Mouse (Mus musculus) E14TG2a.4 (cell line): ENCODE measurements at regions not wholly inside any gene's neighbourhood (a gene's known extent, or its start where the extent isn't known, plus 50 kb on each side); places are given as distances from the start of the nearest gene placed in this dataset.

Experiments used
- H3K27me3 ChIP-seq: 2 replicates; pipeline ENCODE4 v1.6.1; 2014; ENCODE audit warnings: low read length, control low read depth; ENCODE audit not compliant: insufficient read depth
- H3K36me3 ChIP-seq: 2 replicates; pipeline ENCODE4 v1.6.1; 2014; ENCODE audit warnings: low read length, control low read depth; ENCODE audit not compliant: insufficient read depth
- H3K4me1 ChIP-seq: replicated peaks from 2 replicates; pipeline ENCODE4 v1.6.1; 2014; ENCODE audit warnings: low read depth, low read length, control low read depth
- H3K4me3 ChIP-seq: replicated peaks from 2 replicates; pipeline ENCODE4 v1.5.1; 2014; ENCODE audit warnings: mild to moderate bottlenecking, low read length
- H3K9me3 ChIP-seq: 2 replicates; pipeline ENCODE4 v1.6.1; 2014; ENCODE audit warnings: low read length, control low read depth
- CTCF ChIP-seq: conservative IDR thresholded peaks from 2 replicates; pipeline ENCODE4 v1.5.1; 2014; ENCODE audit warnings: low read length
- NANOG ChIP-seq: IDR thresholded peaks from 2 replicates; pipeline ENCODE4 v1.6.1; 2014; ENCODE audit warnings: borderline replicate concordance, low read length, mixed read lengths
- POU5F1 ChIP-seq: IDR thresholded peaks from 2 replicates; pipeline ENCODE4 v1.6.1; 2014; ENCODE audit warnings: low read length, borderline replicate concordance

DNA sequence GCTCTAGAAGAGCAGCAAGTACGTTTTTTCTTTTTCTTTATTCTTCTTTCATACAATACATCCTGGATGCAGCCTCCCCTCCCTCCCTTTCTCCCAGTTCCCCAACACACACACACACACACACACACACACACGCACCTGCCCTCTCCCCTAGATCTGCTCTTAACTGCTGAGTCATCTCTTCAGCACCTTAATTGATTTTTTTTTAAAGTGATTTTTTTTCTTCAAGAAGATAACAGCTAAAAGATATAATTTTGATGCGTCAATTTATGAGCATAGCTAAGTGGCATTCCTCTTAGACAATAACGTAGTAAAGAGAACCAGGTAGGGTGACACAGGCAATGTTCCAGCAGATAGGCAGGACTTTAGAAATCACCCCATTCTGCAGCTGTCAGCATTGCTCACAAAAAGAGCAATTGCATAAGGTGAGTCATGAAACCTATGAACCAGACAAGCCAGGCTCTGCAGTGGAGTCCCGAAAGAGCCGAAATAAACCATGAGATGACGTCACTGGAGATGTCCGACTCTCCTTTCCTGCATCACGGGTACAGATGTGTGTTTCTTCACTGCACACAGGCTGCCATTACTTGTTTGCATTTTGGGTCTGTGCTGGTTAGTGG is 63.9 kb upstream of the Tnrc6a start:
- Histone ChIP-seq H3K4me1 (peaks cover 18% of the 10 kb centered on the region), H3K36me3 (no peaks in the 10 kb centered on the region), H3K27me3 (no peaks in the 10 kb centered on the region), H3K4me3 (no peak overlapping the region), H3K9me3 (peaks cover 5% of the 10 kb centered on the region)
- no peak for TF ChIP-seq CTCF

DNA sequence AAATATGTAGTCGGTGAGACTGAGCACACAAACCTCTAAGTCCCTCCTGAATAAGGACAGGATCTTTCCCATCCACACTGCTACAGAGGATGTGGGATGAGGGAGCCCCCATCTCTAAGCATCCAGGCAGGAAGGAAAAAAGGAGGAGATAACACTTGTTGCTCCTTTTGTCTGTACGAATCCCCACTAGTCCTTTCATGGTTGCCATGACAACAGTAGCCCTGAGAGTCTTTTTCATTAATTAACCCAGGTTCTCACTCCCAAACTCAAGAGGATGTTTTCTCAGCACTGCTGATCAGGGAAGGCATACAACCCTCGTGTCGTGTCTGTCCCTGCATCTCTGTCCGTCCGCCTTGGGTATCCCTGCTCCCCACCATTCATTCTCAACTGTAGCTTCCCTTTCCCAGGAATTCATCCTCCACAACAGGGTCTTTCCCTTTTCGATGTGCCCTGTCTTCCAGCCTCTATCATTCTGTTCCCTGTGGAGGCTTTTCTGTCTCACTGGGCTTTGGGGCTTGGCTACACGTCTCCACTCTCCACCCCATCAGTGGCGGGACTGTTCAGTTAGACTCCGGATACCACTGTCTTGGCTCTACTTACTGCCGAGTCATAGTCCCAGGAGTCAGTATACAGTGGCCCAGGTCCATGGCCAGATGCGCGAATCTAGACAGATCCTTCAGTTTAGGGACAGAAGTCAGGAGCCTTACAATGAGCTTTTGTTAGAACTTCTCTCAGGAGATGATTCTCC is 60.2 kb upstream of the Tnrc6a start:
- no peaks in the 10 kb centered on the region for H3K27me3 ChIP-seq
- H3K9me3 ChIP-seq = peaks cover 5% of the 10 kb centered on the region
- TF ChIP-seq NANOG = no peak
- no peak for TF ChIP-seq POU5F1
- TF ChIP-seq CTCF = no peak
- H3K4me3 ChIP-seq = no peak overlapping the region
- no peaks in the 10 kb centered on the region for H3K36me3 ChIP-seq
- H3K4me1 ChIP-seq = peaks cover 12% of the 10 kb centered on the region

- H3K4me1 ChIP-seq = peaks cover 16% of the 10 kb centered on the region
- peaks cover 5% of the 10 kb centered on the region for H3K9me3 ChIP-seq
- no peaks in the 10 kb centered on the region for H3K27me3 ChIP-seq
- no peaks in the 10 kb centered on the region for H3K36me3 ChIP-seq
- no peak overlapping the region for H3K4me3 ChIP-seq
- TF ChIP-seq CTCF = no peak
These were observed 57.7 kb upstream of the Tnrc6a start for GRCm38 (mm10) chr7:123065951-123066351.

GRCm38 (mm10) chr7:123067396-123067795 is 56.3 kb upstream of the Tnrc6a start:
- peaks cover 16% of the 10 kb centered on the region for H3K4me1 ChIP-seq
- peak; percentile 62 for TF ChIP-seq CTCF
- TF ChIP-seq POU5F1 = no peak
- no peak for TF ChIP-seq NANOG
- no peaks in the 10 kb centered on the region for H3K36me3 ChIP-seq
- H3K4me3 ChIP-seq = no peak overlapping the region
- H3K27me3 ChIP-seq = no peaks in the 10 kb centered on the region
- no peaks in the 10 kb centered on the region for H3K9me3 ChIP-seq

DNA sequence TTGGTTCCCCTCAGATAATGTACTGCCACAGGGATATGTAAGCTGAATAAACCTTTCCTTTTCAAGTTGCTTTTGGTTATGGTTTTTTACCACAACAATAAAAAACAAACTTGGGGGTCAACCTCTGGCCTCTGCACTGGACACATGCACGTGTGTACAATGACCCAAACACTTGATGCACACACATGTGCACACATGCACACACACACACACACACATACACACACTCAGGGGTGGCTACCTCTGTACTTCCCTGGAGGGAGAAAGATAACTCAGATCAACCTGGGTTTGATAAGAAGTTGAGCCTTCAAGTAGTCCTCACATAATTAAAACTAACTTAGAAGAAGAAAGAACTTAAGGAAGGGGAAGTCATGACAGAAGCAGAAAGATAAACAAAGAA is 55.4 kb upstream of the Tnrc6a start:
- no peaks in the 10 kb centered on the region for H3K36me3 ChIP-seq
- H3K4me1 ChIP-seq = peaks cover 10% of the 10 kb centered on the region
- TF ChIP-seq CTCF (no peak), POU5F1 (no peak), NANOG (no peak)
- no peaks in the 10 kb centered on the region for H3K27me3 ChIP-seq
- H3K9me3 ChIP-seq = no peaks in the 10 kb centered on the region
- H3K4me3 ChIP-seq = no peak overlapping the region

DNA sequence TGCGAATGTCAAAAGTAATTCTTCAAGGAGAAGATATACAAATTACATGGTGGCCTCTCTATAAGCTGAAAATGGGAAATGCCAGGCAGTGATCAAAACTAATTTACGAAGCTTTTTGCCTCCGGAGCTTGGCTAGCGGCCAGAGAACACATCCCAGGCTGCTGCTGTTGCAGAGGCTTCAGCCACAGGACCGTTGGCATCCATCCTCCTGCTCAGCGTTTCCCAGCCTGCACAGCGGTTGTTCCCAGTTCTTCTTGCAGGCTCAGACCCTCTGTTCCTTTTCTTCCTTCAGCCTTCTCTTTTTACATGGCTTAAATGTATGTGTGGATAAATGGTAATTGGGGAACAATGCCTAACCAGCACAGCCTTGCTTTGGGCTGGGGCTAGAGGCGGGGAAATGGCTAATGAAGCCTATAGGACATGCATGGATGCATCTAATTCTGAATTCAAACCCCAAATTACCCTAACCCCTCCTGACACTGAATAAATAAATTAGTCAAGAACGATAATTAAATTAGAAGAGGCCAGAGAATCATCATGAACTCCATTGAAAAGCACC is 54.9 kb upstream of the Tnrc6a start:
- Histone ChIP-seq H3K27me3 (no peaks in the 10 kb centered on the region), H3K4me3 (no peak overlapping the region), H3K9me3 (no peaks in the 10 kb centered on the region), H3K36me3 (no peaks in the 10 kb centered on the region), H3K4me1 (peaks cover 4% of the 10 kb centered on the region; the same call in 1 of the 2 replicates)
- TF ChIP-seq POU5F1 (no peak), CTCF (no peak), NANOG (no peak)

- TF ChIP-seq NANOG = no peak
- no peak for TF ChIP-seq CTCF
- no peak for TF ChIP-seq POU5F1
- H3K36me3 ChIP-seq = no peaks in the 10 kb centered on the region
- H3K4me3 ChIP-seq = no peak overlapping the region
- 0 out of 2 replicates have a peak, but pooled peaks cover 4% of the 10 kb centered on the region for H3K4me1 ChIP-seq
- H3K27me3 ChIP-seq = no peaks in the 10 kb centered on the region
- no peaks in the 10 kb centered on the region for H3K9me3 ChIP-seq
These were observed 54.4 kb upstream of the Tnrc6a start for GRCm38 (mm10) chr7:123069280-123069679.

GRCm38 (mm10) chr7:123070861-123071260 is 52.8 kb upstream of the Tnrc6a start:
- no peaks in the 10 kb centered on the region for H3K27me3 ChIP-seq
- 0 out of 2 replicates have a peak, but pooled peaks cover 4% of the 10 kb centered on the region for H3K4me1 ChIP-seq
- TF ChIP-seq NANOG (no peak), CTCF (no peak), POU5F1 (no peak)
- no peaks in the 10 kb centered on the region for H3K36me3 ChIP-seq
- no peaks in the 10 kb centered on the region for H3K9me3 ChIP-seq
- no peak overlapping the region for H3K4me3 ChIP-seq
